Mouse (Mus musculus): Measurements from ENCODE around the gene Gna15. TPM values are rescaled to one million over a fixed set of nuclear protein-coding genes. Genes with fewer than 3 reads are reported as not detected.

Gna15 gene
- polyA plus RNA-seq, 1 experiment from 2014 or later: 0.63 TPM

DNA sequence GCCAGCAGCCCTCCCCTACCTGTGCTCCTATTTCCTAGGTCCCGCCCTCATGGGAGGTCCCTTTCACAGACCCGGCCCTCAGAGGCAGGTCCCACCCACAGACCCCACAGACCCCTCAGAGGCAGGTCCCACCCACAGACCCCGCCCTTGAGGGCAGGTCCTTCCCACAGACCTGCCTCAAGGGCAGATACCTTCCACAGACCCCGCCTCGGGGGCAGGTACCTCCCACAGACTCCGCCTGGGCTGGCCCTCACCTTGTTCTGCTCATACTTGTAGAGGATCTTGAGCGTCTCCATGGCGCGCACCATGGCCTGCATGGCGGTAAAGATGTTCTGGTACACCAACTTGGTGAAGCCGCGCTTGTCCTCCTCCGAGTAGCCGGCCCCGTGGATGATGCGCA is 10.8 kb upstream of the Gna15 start:
- H3K27ac ChIP-seq: no peak overlapping the region
- no peaks in the 10 kb centered on the region for H3K27me3 ChIP-seq (ENCODE audit: insufficient read depth, poor library complexity, severe bottlenecking)
- H3K4me3 ChIP-seq: no peak overlapping the region
- H3K36me3 ChIP-seq: peaks cover 84% of the 10 kb centered on the region
- 56% methylated on average over 16 of the region's 16 CpGs for WGBS
- peaks cover 10% of the 10 kb centered on the region for H3K4me1 ChIP-seq (replicated peaks)
- no peak for DNase-seq (ENCODE audit: low spot score)
- no peaks in the 10 kb centered on the region for H3K9me3 ChIP-seq

DNA sequence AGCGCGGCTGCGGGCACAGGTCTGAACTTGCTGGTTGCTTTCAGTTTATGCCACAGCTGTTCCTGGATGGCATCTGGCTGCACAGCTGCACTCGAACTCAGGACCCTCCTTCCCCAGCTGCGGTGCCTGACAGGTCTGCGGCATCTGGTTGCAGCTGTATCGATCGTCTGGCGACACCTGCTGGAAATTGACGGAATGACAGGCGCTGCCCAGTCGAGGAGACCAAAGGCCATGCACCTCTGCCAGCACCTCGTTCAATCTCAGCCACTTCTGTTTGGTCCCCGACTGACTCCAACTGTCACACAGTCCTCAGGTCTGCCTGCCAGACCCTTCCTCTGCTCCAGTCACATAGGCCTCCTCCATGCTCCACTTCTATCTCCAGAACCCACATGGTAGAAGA is 2.8 kb upstream of the Gna15 start:
- WGBS: 20% methylated on average over 14 of the region's 14 CpGs
- Histone ChIP-seq H3K36me3 (peaks cover 40% of the 10 kb centered on the region), H3K4me1 (replicated peaks) (peaks cover 9% of the 10 kb centered on the region)

DNA sequence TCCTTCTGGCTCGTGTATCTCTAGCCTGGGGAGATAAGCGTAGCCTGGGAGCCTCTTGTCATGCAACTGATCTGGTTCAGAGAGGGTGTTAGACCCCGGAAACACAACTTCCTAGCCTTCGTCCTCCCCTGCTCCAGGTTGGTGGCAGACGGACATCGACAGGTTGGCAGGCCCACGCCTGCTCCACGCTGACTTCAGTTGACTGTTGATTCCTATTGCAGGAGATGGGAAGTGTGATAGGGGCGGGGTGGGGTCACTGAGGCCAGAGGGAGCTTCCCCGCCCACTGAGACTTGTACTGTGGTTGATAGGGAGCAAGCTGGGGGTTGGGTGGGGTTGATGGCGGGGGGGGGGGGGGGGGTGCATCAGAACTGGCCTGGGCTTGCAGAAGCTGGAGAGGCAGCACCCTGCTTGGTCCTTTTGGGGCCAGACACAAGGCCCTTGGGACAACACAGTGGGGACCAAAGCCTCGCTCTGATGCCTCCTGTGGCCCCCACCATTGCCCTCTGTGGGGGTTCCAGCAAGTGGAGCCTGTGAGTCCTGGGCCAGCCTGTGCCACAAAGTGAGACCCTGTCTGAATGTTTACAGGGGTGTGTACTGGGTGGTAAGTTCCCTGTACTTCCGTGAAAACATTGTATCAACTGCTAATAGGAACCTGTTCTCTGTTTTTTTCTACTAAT is 1.1 kb upstream of the Gna15 start:
- H3K4me3 ChIP-seq: no peak overlapping the region
- peaks cover 26% of the 10 kb centered on the region for H3K27me3 ChIP-seq (ENCODE audit: insufficient read depth, poor library complexity, severe bottlenecking)
- peaks cover 24% of the 10 kb centered on the region for H3K36me3 ChIP-seq
- H3K27ac ChIP-seq: no peak overlapping the region
- peaks cover 9% of the 10 kb centered on the region for H3K4me1 ChIP-seq (replicated peaks)
- 65% methylated on average over 12 of the region's 13 CpGs for WGBS
- no peaks in the 10 kb centered on the region for H3K9me3 ChIP-seq
- no peak for DNase-seq (ENCODE audit: low spot score)

More for the DNA sequence above, 2.8 kb upstream of the Gna15 start:
- Histone ChIP-seq H3K9me3 (no peaks in the 10 kb centered on the region), H3K27me3 (ENCODE audit: insufficient read depth, poor library complexity, severe bottlenecking) (peaks cover 26% of the 10 kb centered on the region), H3K4me3 (no peak overlapping the region; the same call in 1 of the 2 replicates), H3K27ac (no peak overlapping the region)
- peak; percentile 79 for DNase-seq (ENCODE audit: low spot score)

DNA sequence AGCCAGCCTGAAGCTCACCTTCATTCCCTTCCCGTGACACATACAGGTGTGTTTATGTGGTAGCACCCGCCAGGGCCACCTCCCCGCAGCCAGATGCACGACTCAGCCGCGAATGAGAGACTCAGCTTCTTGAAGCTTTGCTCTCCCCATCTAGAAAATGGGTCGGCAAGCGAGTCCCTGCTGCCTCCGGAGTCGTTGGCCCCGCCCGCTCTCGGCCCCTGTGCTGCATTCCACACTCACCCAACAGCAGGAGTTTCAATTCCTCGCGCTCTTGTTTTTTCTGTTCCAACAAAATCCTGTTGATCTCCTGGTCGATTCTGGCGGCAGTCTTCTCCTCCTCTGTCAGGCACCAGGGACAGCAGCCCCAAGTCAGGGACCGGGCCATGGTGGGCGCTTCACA is 455 bp downstream of the Gna15 start:
- 22% methylated on average over 19 of the region's 19 CpGs for WGBS
- H3K4me1 ChIP-seq (replicated peaks): peaks cover 9% of the 10 kb centered on the region

DNA sequence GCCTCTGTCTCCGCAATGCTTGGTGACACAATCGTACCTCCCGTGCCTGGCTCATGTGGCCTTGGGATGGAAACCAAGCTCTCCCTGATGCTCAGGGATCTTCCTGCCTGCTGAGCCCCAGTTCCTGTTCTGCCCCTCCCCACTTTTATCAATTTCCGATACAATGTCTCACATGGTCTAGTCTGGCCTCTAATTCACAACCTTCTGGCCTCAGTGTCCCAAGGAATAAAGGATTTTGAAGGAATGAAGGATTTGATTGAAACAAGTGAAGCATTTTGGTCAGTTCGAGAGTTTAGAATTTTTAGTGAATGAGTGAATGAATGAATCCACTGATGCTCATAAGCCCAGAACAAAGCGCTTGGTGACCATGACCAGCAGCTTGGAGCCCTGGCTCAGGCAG is 883 bp downstream of the Gna15 start:
- no peak overlapping the region for H3K4me3 ChIP-seq
- peaks cover 26% of the 10 kb centered on the region for H3K27me3 ChIP-seq (ENCODE audit: insufficient read depth, poor library complexity, severe bottlenecking)
- no peak overlapping the region for H3K27ac ChIP-seq
- peaks cover 4% of the 10 kb centered on the region; the same call in 1 of the 2 replicates for H3K36me3 ChIP-seq
- DNase-seq (ENCODE audit: low spot score): no peak
- H3K4me1 ChIP-seq (replicated peaks): peaks cover 9% of the 10 kb centered on the region
- no peaks in the 10 kb centered on the region for H3K9me3 ChIP-seq
- WGBS: 77% methylated on average over 6 of the region's 6 CpGs

More for the DNA sequence above, 455 bp downstream of the Gna15 start:
- no peak overlapping the region for H3K4me3 ChIP-seq
- H3K9me3 ChIP-seq: no peaks in the 10 kb centered on the region
- H3K36me3 ChIP-seq: peaks cover 8% of the 10 kb centered on the region; the same call in 1 of the 2 replicates
- peak overlapping the region; percentile 2; the same call in 1 of the 2 replicates for H3K27ac ChIP-seq
- DNase-seq (ENCODE audit: low spot score): no peak
- H3K27me3 ChIP-seq (ENCODE audit: insufficient read depth, poor library complexity, severe bottlenecking): peaks cover 26% of the 10 kb centered on the region

DNA sequence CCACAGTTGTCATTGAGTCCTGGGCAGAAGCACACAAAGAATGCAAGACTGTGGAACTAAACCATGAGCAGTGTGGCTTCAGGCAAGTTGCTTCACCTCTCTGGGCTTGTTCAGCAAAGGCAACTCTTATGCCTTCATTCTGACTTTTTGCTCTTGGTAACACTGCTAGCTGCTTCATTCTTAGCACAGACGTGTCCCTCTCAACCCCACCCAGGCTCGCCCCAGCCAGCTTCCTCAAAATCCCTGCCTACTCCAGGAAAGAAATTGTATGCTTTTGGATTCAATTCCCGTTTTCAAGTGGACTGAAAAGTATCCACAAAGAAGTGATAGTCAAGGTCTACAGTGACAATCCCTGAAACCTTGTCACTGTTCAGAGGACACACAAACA is 4.1 kb downstream of the Gna15 start:
- no peak for DNase-seq (ENCODE audit: low spot score)
- H3K27ac ChIP-seq: no peak overlapping the region
- no peaks in the 10 kb centered on the region for H3K36me3 ChIP-seq
- no peaks in the 10 kb centered on the region for H3K9me3 ChIP-seq
- peaks cover 27% of the 10 kb centered on the region for H3K27me3 ChIP-seq (ENCODE audit: insufficient read depth, poor library complexity, severe bottlenecking)
- no peak overlapping the region for H3K4me3 ChIP-seq
- WGBS: 74% methylated on average over 3 of the region's 3 CpGs
- peaks cover 9% of the 10 kb centered on the region for H3K4me1 ChIP-seq (replicated peaks)

DNA sequence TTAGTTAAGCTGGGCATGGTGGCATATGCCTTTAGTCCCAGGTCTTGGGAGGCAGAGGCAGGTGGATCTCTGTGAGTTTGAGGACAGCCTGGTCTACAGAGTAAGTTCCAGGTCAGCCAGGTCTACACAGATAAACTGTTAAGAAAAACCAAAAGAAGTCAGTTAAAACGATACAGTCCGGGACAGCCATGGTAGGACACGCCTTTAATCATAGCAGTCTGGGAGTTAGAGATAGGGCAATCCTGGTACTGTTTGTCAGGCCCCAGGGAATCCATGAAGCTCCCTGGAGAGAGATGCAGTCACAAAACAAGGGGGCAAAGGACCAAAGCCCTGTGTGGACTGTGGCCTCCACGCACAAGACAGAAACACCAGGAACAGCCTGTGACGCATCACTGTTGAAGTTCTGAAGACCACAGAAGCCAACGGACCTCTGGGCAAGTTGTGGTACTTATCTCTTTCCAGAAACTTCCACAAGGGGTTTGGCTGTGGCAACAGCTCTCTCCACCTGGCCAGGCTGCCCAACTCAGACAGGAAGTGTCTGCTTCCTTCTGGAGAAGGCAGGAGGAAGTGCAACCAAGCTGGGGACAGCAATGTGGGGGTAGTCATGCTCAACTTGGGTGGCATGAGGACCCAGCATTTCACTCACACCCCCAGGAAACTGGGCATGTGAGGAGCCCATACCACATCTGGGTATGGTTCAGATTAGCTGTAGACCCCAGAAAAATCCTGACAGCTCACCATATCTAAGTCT is 4.6 kb downstream of the Gna15 start:
- Histone ChIP-seq H3K4me1 (replicated peaks) (peaks cover 9% of the 10 kb centered on the region), H3K27me3 (ENCODE audit: insufficient read depth, poor library complexity, severe bottlenecking) (peaks cover 21% of the 10 kb centered on the region), H3K27ac (no peak overlapping the region), H3K36me3 (no peaks in the 10 kb centered on the region), H3K9me3 (peaks cover 1% of the 10 kb centered on the region), H3K4me3 (no peak overlapping the region)
- no peak for DNase-seq (ENCODE audit: low spot score)
- WGBS: 79% methylated on average over 6 of the region's 6 CpGs

DNA sequence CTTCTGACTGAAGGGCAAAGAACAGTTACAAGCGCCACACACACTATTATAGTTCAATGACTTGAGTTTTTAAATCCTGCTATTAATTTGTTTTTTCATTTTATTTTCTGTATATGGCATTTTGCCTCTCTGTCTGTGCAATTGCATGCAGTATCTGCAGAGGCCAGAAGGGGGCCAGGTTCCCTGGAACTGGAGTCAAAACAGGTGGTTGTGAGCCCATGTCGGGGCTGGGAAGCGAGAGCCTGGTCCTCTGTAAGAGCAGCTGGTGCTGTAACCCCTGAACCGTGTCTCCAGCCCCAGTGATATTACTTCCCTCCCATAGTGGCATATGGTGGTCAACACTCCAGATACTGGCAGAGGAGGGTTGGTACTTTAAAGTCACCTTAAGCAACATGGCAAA is 5.5 kb downstream of the Gna15 start:
- Histone ChIP-seq H3K27me3 (ENCODE audit: insufficient read depth, poor library complexity, severe bottlenecking) (peaks cover 12% of the 10 kb centered on the region), H3K27ac (no peak overlapping the region), H3K36me3 (no peaks in the 10 kb centered on the region), H3K9me3 (peaks cover 10% of the 10 kb centered on the region), H3K4me1 (replicated peaks) (peaks cover 2% of the 10 kb centered on the region; the same call in 1 of the 2 replicates), H3K4me3 (no peak overlapping the region)
- 13% methylated on average over 4 of the region's 4 CpGs for WGBS
- DNase-seq (ENCODE audit: low spot score): peak; percentile 66

DNA sequence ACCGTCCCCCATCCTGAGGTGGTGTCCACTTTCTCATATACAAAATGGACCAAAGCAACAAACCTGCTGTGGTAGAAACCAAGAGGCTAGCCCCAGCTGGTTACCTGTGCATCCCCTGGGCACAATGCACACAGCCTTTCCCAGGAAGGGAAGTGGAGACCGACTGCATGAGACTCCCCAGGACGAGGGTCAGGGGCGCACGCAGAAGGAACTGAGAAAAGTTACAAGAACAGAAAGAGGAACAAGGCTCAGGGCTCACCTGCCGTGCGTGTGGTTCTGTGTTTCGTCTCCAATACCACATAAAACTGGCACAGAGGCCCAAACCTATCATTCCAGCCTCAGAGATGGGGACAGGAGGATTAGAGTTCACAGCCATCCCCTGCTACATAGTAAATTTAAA is 6.8 kb downstream of the Gna15 start:
- H3K4me3 ChIP-seq: no peak overlapping the region
- no peaks in the 10 kb centered on the region for H3K4me1 ChIP-seq (replicated peaks)
- WGBS: 81% methylated on average over 8 of the region's 8 CpGs
- no peak overlapping the region for H3K27ac ChIP-seq
- H3K36me3 ChIP-seq: no peaks in the 10 kb centered on the region
- no peak for DNase-seq (ENCODE audit: low spot score)
- peaks cover 10% of the 10 kb centered on the region for H3K9me3 ChIP-seq
- peaks cover 15% of the 10 kb centered on the region for H3K27me3 ChIP-seq (ENCODE audit: insufficient read depth, poor library complexity, severe bottlenecking)

DNA sequence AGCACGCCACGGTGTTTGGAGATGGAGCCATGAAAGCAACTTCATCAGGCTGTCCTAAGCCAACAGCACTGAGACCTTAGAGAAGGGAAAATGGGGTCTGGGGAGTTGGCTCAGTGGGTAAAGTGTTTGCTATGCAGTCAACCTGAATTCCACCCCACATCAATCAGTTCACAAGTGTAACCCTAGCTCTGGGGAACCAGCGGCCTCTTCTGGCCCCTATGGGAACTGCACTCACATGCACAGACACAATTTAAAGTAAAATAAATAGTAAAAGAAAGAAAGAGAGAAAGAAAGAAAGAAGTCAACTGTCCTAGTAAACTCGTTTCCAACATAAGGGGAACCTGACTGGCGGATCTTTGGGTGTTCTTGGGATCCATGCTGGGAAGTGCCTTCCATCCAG is 10.2 kb downstream of the Gna15 start:
- Histone ChIP-seq H3K27me3 (ENCODE audit: insufficient read depth, poor library complexity, severe bottlenecking) (peaks cover 31% of the 10 kb centered on the region), H3K4me1 (replicated peaks) (no peaks in the 10 kb centered on the region), H3K9me3 (peaks cover 10% of the 10 kb centered on the region), H3K36me3 (no peaks in the 10 kb centered on the region), H3K4me3 (no peak overlapping the region), H3K27ac (no peak overlapping the region)
- 84% methylated on average over 5 of the region's 5 CpGs for WGBS
- no peak for DNase-seq (ENCODE audit: low spot score)

DNA sequence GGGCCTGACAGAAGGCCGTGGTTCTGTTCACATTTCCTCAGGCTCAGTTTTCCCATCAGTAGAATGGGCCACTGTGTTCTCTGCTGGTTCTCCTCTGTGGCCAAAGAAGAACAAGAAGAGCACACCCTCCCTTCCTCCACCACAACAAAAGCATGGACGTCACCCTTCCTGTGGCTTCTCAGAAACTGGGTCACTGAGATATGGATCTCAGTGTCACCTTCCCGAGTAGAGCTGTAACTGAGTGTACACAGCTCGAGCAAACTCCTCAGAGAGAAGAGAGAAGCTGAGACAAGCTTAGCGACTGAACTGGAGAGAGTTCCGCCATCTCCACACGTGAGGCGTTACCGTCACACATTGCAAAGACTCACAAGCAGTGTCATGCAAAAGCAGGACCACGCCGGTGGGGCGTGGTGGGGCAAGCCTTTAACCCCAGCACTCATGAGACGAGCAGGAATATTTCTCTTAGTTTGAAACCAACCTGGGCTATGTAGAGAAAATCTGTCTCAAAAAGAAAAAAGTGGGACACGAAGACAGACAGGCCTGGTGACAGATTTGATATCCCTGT is 13.7 kb downstream of the Gna15 start:
- 84% methylated on average over 14 of the region's 14 CpGs for WGBS
- Histone ChIP-seq H3K4me1 (replicated peaks) (peaks cover 5% of the 10 kb centered on the region), H3K9me3 (peaks cover 10% of the 10 kb centered on the region), H3K36me3 (no peaks in the 10 kb centered on the region), H3K27ac (no peak overlapping the region), H3K4me3 (no peak overlapping the region), H3K27me3 (ENCODE audit: insufficient read depth, poor library complexity, severe bottlenecking) (peaks cover 25% of the 10 kb centered on the region)
- DNase-seq (ENCODE audit: low spot score): no peak

DNA sequence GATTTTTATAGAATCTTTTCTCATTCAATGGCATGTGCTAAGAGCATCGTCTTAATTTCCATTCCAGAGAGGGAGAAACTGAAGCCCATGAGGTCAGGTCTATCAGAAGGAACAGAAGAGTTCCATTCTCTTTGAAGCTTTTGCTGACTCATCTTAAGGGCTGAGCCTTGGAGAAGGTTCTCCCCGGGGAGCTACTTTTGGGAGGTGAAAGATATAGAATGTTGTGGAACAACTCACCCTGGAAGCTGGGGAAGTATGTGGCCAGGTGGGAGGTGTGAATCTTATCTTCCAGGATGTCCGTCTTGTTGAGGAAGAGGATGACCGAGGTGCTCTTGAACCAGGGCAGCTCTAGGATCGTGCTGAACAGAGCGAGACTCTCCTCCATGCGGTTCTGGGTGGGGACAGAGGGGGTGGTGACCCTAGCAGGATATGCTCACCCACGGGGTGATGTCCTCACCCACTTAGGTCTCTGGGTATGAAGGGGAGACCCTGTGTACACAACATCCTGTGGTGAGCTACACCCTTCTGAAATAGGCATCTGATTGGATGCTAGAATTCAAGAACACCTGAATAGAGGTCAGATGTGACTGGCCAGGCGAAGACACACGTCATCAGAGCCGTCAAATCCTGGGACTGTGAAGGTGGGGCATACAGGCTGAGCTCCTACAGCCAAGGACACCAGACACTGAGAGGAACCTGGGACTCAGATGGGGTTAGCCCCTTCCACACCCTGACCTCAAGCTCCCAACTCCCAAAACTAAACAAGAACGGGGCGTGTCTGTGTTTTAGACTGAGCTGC is 16.1 kb downstream of the Gna15 start:
- H3K36me3 ChIP-seq: no peaks in the 10 kb centered on the region
- peaks cover 6% of the 10 kb centered on the region for H3K4me1 ChIP-seq (replicated peaks)
- no peak for DNase-seq (ENCODE audit: low spot score)
- WGBS: 76% methylated on average over 13 of the region's 13 CpGs
- H3K27ac ChIP-seq: no peak overlapping the region
- H3K27me3 ChIP-seq (ENCODE audit: insufficient read depth, poor library complexity, severe bottlenecking): peaks cover 32% of the 10 kb centered on the region
- no peak overlapping the region for H3K4me3 ChIP-seq
- no peaks in the 10 kb centered on the region for H3K9me3 ChIP-seq

All from hindbrain, embryonic 10.5 days (tissue).